Mouse (Mus musculus) heart, adult 2 months (tissue): Measurements from ENCODE around the gene Tbc1d13.

Source experiments
- CTCF ChIP-seq: fragments of 200-600 bp; IDR thresholded peaks from 2 replicates; pipeline ENCODE4 v1.8.1; 2022; ENCODE audit warnings: antibody characterized with exemption, mild to moderate bottlenecking, moderate library complexity
- POLR2A ChIP-seq: fragments of 200-500 bp; IDR thresholded peaks from 2 replicates; pipeline ENCODE4 v1.6.1; 2011; ENCODE audit warnings: mild to moderate bottlenecking, low read depth, low read length, control low read depth; ENCODE audit not compliant: insufficient read depth

- TF ChIP-seq CTCF, result no peak
- peak; percentile 98 for TF ChIP-seq POLR2A
Observed at GRCm38 (mm10) chr2:30171371-30171996, 37.9 kb downstream of the Tbc1d13 start, which contains the start of gene Endog.
